Comparison of ENCODE assay signal across 14 mouse cellular contexts in the genomic region with DNA sequence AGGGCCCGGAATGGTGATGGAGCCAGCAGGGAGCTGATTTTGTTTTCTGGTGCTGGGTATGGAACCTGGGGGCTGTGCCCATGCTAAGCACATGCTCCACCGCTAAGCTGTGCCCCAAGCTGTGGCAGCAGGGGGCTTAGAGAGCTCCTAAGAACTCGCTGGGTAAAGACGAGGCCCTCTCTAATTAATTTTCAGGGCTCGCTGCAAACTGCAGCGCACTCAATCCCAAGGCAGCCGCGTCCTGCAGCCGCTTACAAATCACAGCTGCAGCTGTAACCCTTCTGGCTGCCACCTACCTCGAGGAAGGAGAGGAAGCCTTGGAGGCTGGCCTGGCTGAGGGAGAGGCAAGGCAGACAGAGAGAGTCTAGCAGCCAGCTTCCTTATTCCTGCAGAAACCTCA.
DNase-seq lines count a peak whose midpoint lies in the region; ATAC-seq and TF ChIP-seq lines count a peak whose summit lies in the region.
"Had no signal": no experiment of that assay in that cellular context is flagged by ENCODE, and none has a peak within 500 bp of the region (broad histone marks: within the 10 kb centered on the region; RNA-seq: fewer than 3 reads in every experiment).

No protein-coding gene starts in this region.

- no peaks in the 10 kb centered on the region for H3K9me3 ChIP-seq in lung, postnatal 0 days (ENCODE audit: low read length)
- H3K9me3 ChIP-seq in forebrain, embryonic 15.5 days: no peaks in the 10 kb centered on the region
- no peaks in the 10 kb centered on the region for H3K9me3 ChIP-seq in hindbrain, embryonic 16.5 days (ENCODE audit: control insufficient read depth, low read length)
- H3K9me3 ChIP-seq in neural tube, embryonic 12.5 days: no peaks in the 10 kb centered on the region
- H3K9me3 ChIP-seq: embryonic facial prominence, embryonic 12.5 days; liver, embryonic 13.5 days had no signal

- H3K36me3 ChIP-seq in lung, postnatal 0 days (ENCODE audit: insufficient read depth, low read length): no peaks in the 10 kb centered on the region
- H3K36me3 ChIP-seq in forebrain, embryonic 15.5 days: no peaks in the 10 kb centered on the region
- no peaks in the 10 kb centered on the region for H3K36me3 ChIP-seq in hindbrain, embryonic 16.5 days (ENCODE audit: control insufficient read depth, insufficient read depth, low read length)
- H3K36me3 ChIP-seq in neural tube, embryonic 12.5 days: no peaks in the 10 kb centered on the region
- H3K36me3 ChIP-seq: embryonic facial prominence, embryonic 12.5 days; liver, embryonic 13.5 days had no signal

- H3K27me3 ChIP-seq in lung, postnatal 0 days (replicated peaks; ENCODE audit: insufficient read depth, low read length): no peaks in the 10 kb centered on the region
- H3K27me3 ChIP-seq in forebrain, embryonic 15.5 days: no peaks in the 10 kb centered on the region
- H3K27me3 ChIP-seq in hindbrain, embryonic 16.5 days (replicated peaks; ENCODE audit: control insufficient read depth, insufficient read depth, low read length): no peaks in the 10 kb centered on the region
- peaks cover 10% of the 10 kb centered on the region; the same call in 1 of the 2 replicates for H3K27me3 ChIP-seq in neural tube, embryonic 12.5 days (replicated peaks)
- H3K27me3 ChIP-seq: embryonic facial prominence, embryonic 12.5 days; liver, embryonic 13.5 days had no signal

- peak; percentile 30 for DNase-seq in lung, postnatal 10 days
- no peak for DNase-seq in lung, postnatal 0 days (ENCODE audit: low spot score)
- no peak for DNase-seq in adrenal gland, adult 8-10 months
- no peak for DNase-seq in adrenal gland, adult 2 months
- DNase-seq: cerebellum, adult 9-11 months; heart, adult 18-20 months; heart, postnatal 10 days; liver, embryonic 13.5 days had no signal

- no peak for ATAC-seq in lung, postnatal 0 days
- ATAC-seq in forebrain, embryonic 15.5 days (replicated peaks): peak; percentile 41; the same call in 1 of the 2 replicates
- ATAC-seq in hindbrain, embryonic 16.5 days: peak; percentile 14; the same call in 1 of the 2 replicates
- peak; percentile 32; the same call in 1 of the 2 replicates for ATAC-seq in neural tube, embryonic 12.5 days (ENCODE audit: low FRiP score, low read depth)
- ATAC-seq in megakaryocyte-erythroid progenitor cell, adult 5-6 weeks (replicated peaks; ENCODE audit: low FRiP score, low TSS enrichment, poor library complexity, severe bottlenecking): no peak

- no peak for TF ChIP-seq CTCF in lung, postnatal 0 days (IDR thresholded peaks at IDR 0.05)

- no peak overlapping the region for H3K27ac ChIP-seq in lung, postnatal 0 days (ENCODE audit: low read length)
- H3K27ac ChIP-seq in forebrain, embryonic 15.5 days (replicated peaks): peak overlapping the region; percentile 28; the same call in 1 of the 2 replicates
- peak overlapping the region; percentile 45; the same call in 1 of the 2 replicates for H3K27ac ChIP-seq in hindbrain, embryonic 16.5 days (ENCODE audit: low read depth, low read length)
- no peak overlapping the region for H3K27ac ChIP-seq in neural tube, embryonic 12.5 days
- H3K27ac ChIP-seq: embryonic facial prominence, embryonic 12.5 days; liver, embryonic 13.5 days; stomach, postnatal 0 days had no signal

- 29% methylated on average over 10 of the region's 10 CpGs for WGBS in lung, postnatal 0 days
- WGBS in forebrain, embryonic 15.5 days: 6% methylated on average over 10 of the region's 10 CpGs
- WGBS in hindbrain, embryonic 16.5 days: 12% methylated on average over 10 of the region's 10 CpGs
- 12% methylated on average over 10 of the region's 10 CpGs for WGBS in neural tube, embryonic 12.5 days

- H3K9ac ChIP-seq in lung, postnatal 0 days (replicated peaks; ENCODE audit: low read depth): no peak overlapping the region
- no peak overlapping the region for H3K9ac ChIP-seq in forebrain, embryonic 15.5 days (replicated peaks)
- H3K9ac ChIP-seq in hindbrain, embryonic 16.5 days (ENCODE audit: low read depth, low read length): no peak overlapping the region
- no peak overlapping the region for H3K9ac ChIP-seq in neural tube, embryonic 12.5 days
- H3K9ac ChIP-seq: embryonic facial prominence, embryonic 12.5 days; liver, embryonic 13.5 days had no signal

- no peak for TF ChIP-seq EP300 in lung, postnatal 0 days (IDR thresholded peaks at IDR 0.05)

- H3K4me2 ChIP-seq in lung, postnatal 0 days (replicated peaks; ENCODE audit: low read depth, low read length): no peak overlapping the region
- H3K4me2 ChIP-seq in forebrain, embryonic 15.5 days (replicated peaks): no peak overlapping the region
- no peak overlapping the region for H3K4me2 ChIP-seq in hindbrain, embryonic 16.5 days (ENCODE audit: low read length)
- H3K4me2 ChIP-seq in neural tube, embryonic 12.5 days (replicated peaks): 0 out of 2 replicates have a peak overlapping the region, but pooled peaks have one; percentile 1
- H3K4me2 ChIP-seq: embryonic facial prominence, embryonic 12.5 days; liver, embryonic 13.5 days had no signal

- H3K4me1 ChIP-seq in lung, postnatal 0 days (ENCODE audit: insufficient read depth, low read depth, low read length): no peaks in the 10 kb centered on the region
- peaks cover 11% of the 10 kb centered on the region for H3K4me1 ChIP-seq in forebrain, embryonic 15.5 days
- peaks cover 13% of the 10 kb centered on the region for H3K4me1 ChIP-seq in hindbrain, embryonic 16.5 days (ENCODE audit: control insufficient read depth, insufficient read depth, low read depth, low read length)
- peaks cover 29% of the 10 kb centered on the region for H3K4me1 ChIP-seq in neural tube, embryonic 12.5 days
- H3K4me1 ChIP-seq: embryonic facial prominence, embryonic 12.5 days had no signal

- no peak overlapping the region for H3K4me3 ChIP-seq in lung, postnatal 0 days (ENCODE audit: low read depth, low read length)
- H3K4me3 ChIP-seq in forebrain, embryonic 15.5 days: no peak overlapping the region
- H3K4me3 ChIP-seq in hindbrain, embryonic 16.5 days (ENCODE audit: low read length): no peak overlapping the region
- no peak overlapping the region for H3K4me3 ChIP-seq in neural tube, embryonic 12.5 days
- H3K4me3 ChIP-seq: embryonic facial prominence, embryonic 12.5 days; liver, embryonic 13.5 days had no signal

Comparison
In these comparisons a context has a peak if more than half of its experiments do, and no peak if none do; other contexts are left out.
1. ATAC-seq: peak in forebrain, embryonic 15.5 days (single experiment), hindbrain, embryonic 16.5 days (single experiment) and neural tube, embryonic 12.5 days (single experiment); none in lung, postnatal 0 days (single experiment) and megakaryocyte-erythroid progenitor cell, adult 5-6 weeks (single experiment).
2. H3K27ac ChIP-seq: peak in forebrain, embryonic 15.5 days (single experiment) and hindbrain, embryonic 16.5 days (single experiment); none in lung, postnatal 0 days (single experiment) and neural tube, embryonic 12.5 days (single experiment).